Mouse (Mus musculus) E14TG2a.4 (cell line): ENCODE results near the gene Hmx1.

ENCODE experiments used
- CTCF ChIP-seq: conservative IDR thresholded peaks from 2 replicates; pipeline ENCODE4 v1.5.1; 2014; ENCODE audit warnings: low read length
- NANOG ChIP-seq: IDR thresholded peaks from 2 replicates; pipeline ENCODE4 v1.6.1; 2014; ENCODE audit warnings: borderline replicate concordance, low read length, mixed read lengths
- POU5F1 ChIP-seq: IDR thresholded peaks from 2 replicates; pipeline ENCODE4 v1.6.1; 2014; ENCODE audit warnings: low read length, borderline replicate concordance

DNA sequence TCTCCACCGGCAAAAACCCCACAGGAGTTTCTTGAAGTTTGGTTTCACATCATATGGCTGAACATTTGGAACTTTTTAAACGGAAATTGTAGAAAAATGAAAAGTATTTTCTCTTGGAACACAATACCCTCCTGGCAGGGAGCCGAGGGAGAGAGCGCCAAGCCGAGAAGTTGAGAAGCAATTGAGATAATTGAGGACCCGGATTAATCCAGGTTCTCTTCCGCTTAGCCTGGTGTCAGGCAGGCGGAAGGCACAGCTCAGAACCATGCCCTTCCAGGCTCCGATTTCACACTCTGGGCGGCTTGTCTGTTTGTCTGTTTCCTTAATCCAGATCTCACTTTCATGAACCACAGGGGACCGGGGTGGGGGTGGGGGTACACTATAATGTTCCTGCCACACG is 23.9 kb downstream of the Hmx1 start:
- no peak for TF ChIP-seq CTCF
- TF ChIP-seq POU5F1: no peak
- no peak for TF ChIP-seq NANOG
